Mouse (Mus musculus): ENCODE measurements around the gene Morn4.

- TF ChIP-seq POLR2A (IDR thresholded peaks at IDR 0.05; ENCODE audit: insufficient read length, low read depth) (no peak), USF1 (IDR thresholded peaks at IDR 0.05; ENCODE audit: low read depth) (no peak), MAX (IDR thresholded peaks at IDR 0.05; ENCODE audit: low read depth) (no peak), SRF (IDR thresholded peaks at IDR 0.05; ENCODE audit: control insufficient read depth, insufficient read length, low read depth) (no peak), E2F4 (IDR thresholded peaks at IDR 0.05; ENCODE audit: insufficient read depth) (no peak), POLR2AphosphoS2 (IDR thresholded peaks at IDR 0.05; ENCODE audit: insufficient read length, low read depth) (no peak), MYOD1 (IDR thresholded peaks at IDR 0.05; ENCODE audit: control insufficient read depth in 1 of 3, insufficient read length in 2 of 3, low read depth in 2 of 3) (no peak), CEBPB (IDR thresholded peaks at IDR 0.05; ENCODE audit: insufficient read depth, poor library complexity, severe bottlenecking) (no peak)
Measured at GRCm38 (mm10) chr19:42058426-42058825, 27.7 kb downstream of the Morn4 start.
